Mouse (Mus musculus): ENCODE results near the gene Setd3. TPM values are rescaled to one million over a fixed set of nuclear protein-coding genes. Genes with fewer than 3 reads are reported as not detected.

Setd3 gene
- polyA plus RNA-seq (2015; fragmentation: Nextera tagmentation; extraction: Ambion mirVana) = 90.0 and 91.6 TPM in 2 replicates

DNA sequence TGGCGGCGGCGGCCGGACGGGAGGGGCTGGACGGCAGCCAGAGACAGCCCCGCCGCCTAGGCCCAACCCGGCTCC is at the start of gene Setd3:
Gene Setd3 (minus strand): TSS at position 69 of the 75 bp plus-strand sequence.
- Histone ChIP-seq H3K9ac (peak within 1 kb of the TSS; percentile 91), H3K36me3 (ENCODE audit: poor library complexity, severe bottlenecking) (peaks cover 24% of the 10 kb centered on the region), H3K27ac (peak within 1 kb of the TSS; percentile 78), H3K4me3 (peak within 1 kb of the TSS; percentile 97), H3K27me3 (no peaks in the 10 kb centered on the region), H3K9me3 (replicated peaks) (no peaks in the 10 kb centered on the region), H3K4me1 (peaks cover 32% of the 10 kb centered on the region), H3K4me2 (peak within 1 kb of the TSS; percentile 95)
- no CpG with 5 or more reads among the region's 9 CpGs for WGBS
- ATAC-seq = no peak

DNA sequence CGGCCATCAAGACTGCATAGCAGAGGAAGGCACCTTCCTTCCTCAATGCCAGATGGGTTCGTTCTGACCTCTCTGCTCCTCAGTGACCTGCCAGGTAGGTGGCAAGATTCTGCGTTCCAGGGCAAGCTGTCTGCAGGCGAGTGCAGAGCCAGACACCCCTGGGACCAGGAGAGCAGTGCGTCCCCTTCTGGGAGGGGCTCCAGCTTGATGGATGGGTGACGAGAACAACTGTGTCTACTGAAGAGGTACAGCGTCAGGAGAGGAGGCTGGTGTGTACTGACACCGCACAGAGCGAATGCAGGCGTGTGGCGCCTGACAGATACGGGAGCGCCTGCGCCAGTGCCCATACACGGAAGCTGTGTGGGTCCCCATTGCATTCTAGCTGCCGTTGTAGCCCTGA is 48.4 kb upstream of the Setd3 start:
- H3K9ac ChIP-seq = no peak overlapping the region
- WGBS = 90% methylated on average over 16 of the region's 16 CpGs
- H3K4me3 ChIP-seq = no peak overlapping the region
- 0 out of 2 replicates have a peak, but pooled peaks cover 3% of the 10 kb centered on the region for H3K36me3 ChIP-seq (ENCODE audit: poor library complexity, severe bottlenecking)
- no peak for ATAC-seq
- no peak overlapping the region for H3K4me2 ChIP-seq
- H3K9me3 ChIP-seq (replicated peaks) = no peaks in the 10 kb centered on the region
- no peak overlapping the region for H3K27ac ChIP-seq
- no peaks in the 10 kb centered on the region for H3K27me3 ChIP-seq
- H3K4me1 ChIP-seq = peaks cover 68% of the 10 kb centered on the region

DNA sequence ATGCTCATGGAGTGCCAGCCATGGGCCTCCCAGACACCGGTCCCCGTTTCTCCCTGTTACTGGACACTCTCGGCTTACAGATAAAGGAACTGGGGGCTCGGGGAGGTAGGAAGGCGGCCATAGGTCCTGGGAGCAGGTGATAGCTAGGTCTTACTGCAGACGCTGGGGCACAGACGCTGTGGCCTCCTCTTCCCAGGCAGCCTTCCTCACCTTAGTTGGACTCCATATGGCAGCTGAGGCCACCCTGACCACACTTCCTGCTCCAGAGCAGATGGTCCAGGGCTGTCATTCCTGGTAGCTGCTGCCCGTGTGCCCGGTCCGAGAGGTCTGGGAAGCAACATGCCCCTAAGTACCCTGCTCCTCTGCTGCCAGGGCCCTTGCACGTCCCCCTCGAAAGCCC is 47.8 kb upstream of the Setd3 start:
- Histone ChIP-seq H3K4me1 (peaks cover 66% of the 10 kb centered on the region), H3K36me3 (ENCODE audit: poor library complexity, severe bottlenecking) (0 out of 2 replicates have a peak, but pooled peaks cover 3% of the 10 kb centered on the region), H3K4me2 (no peak overlapping the region), H3K4me3 (no peak overlapping the region), H3K27me3 (no peaks in the 10 kb centered on the region), H3K27ac (no peak overlapping the region), H3K9ac (no peak overlapping the region), H3K9me3 (replicated peaks) (no peaks in the 10 kb centered on the region)
- no peak for ATAC-seq
- WGBS = 91% methylated on average over 12 of the region's 12 CpGs

DNA sequence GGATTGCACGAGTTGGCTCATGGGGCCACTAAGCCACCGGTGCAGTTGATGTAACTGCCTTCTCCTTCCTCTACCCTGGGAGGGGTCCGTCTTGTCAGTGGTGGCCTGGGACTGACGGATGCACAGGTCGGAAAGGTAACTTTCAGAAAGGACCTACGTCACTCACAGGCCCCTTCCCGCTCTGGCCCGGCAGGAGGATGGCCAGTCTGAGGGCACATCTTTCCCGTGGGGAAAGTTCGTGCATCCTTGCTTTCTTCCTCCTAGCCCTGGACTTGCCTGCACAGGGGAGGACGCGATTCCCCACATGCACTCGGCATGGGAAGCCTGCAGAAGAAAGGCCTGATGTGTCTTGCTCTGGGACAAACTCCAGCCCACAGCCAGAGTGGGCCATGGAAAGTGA is 47.1 kb upstream of the Setd3 start:
- H3K36me3 ChIP-seq (ENCODE audit: poor library complexity, severe bottlenecking) = 0 out of 2 replicates have a peak, but pooled peaks cover 3% of the 10 kb centered on the region
- H3K4me2 ChIP-seq = no peak overlapping the region
- ATAC-seq = no peak
- 75% methylated on average over 13 of the region's 13 CpGs for WGBS
- H3K27me3 ChIP-seq = no peaks in the 10 kb centered on the region
- H3K4me1 ChIP-seq = peaks cover 66% of the 10 kb centered on the region
- H3K27ac ChIP-seq = no peak overlapping the region
- no peak overlapping the region for H3K4me3 ChIP-seq
- no peak overlapping the region for H3K9ac ChIP-seq
- H3K9me3 ChIP-seq (replicated peaks) = no peaks in the 10 kb centered on the region

DNA sequence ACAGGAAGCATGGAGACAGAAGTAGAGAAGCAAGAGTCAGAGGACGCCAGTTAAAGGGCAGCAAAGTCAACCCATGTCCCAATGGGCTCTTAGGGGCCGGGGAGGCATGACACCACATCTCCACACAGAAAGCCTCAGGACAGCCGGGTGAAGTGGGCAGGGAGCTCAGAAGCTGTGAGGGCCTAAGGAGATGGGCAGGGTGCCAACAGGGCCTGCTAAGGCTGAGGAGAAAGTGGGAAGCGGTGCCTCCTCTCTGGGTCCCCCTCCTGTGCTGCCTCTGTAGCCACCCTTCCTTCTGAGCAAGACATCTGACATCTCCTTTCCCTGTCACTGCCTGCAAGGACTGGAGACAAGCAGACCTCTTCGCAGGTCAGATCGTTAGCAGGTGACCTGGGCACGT is 46.7 kb upstream of the Setd3 start:
- Histone ChIP-seq H3K4me2 (no peak overlapping the region), H3K4me1 (peaks cover 66% of the 10 kb centered on the region), H3K36me3 (ENCODE audit: poor library complexity, severe bottlenecking) (0 out of 2 replicates have a peak, but pooled peaks cover 3% of the 10 kb centered on the region), H3K27me3 (no peaks in the 10 kb centered on the region), H3K9me3 (replicated peaks) (no peaks in the 10 kb centered on the region), H3K27ac (no peak overlapping the region), H3K9ac (no peak overlapping the region), H3K4me3 (no peak overlapping the region)
- no peak for ATAC-seq
- 49% methylated on average over 7 of the region's 7 CpGs for WGBS

DNA sequence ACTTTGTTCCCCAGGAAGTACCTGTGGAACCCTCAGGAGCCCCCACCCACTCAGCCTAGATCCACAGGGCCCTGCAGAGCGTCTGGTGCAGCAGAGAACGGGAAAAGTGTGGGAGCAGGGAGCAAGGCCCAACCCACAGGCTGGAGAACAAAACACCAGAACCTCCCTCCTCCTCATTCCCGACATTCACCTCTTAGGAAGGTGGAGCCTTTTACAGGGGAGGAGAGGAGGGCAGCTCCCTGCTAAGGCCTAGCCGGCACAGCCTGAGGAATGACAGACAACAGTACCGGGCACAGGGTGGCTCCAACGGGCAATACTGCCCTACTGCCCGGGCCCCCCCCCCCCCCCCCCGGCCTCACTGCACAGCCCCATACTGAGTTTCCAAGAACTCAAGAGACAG is 44.2 kb upstream of the Setd3 start:
- no peaks in the 10 kb centered on the region for H3K27me3 ChIP-seq
- H3K4me1 ChIP-seq = peaks cover 89% of the 10 kb centered on the region
- 0 out of 2 replicates have a peak, but pooled peaks cover 3% of the 10 kb centered on the region for H3K36me3 ChIP-seq (ENCODE audit: poor library complexity, severe bottlenecking)
- H3K4me2 ChIP-seq = no peak overlapping the region
- no peak overlapping the region for H3K27ac ChIP-seq
- no peak overlapping the region for H3K4me3 ChIP-seq
- H3K9me3 ChIP-seq (replicated peaks) = no peaks in the 10 kb centered on the region
- H3K9ac ChIP-seq = no peak overlapping the region
- whole genome bisulfite sequencing = 26% methylated on average over 7 of the region's 8 CpGs
- no peak for ATAC-seq

DNA sequence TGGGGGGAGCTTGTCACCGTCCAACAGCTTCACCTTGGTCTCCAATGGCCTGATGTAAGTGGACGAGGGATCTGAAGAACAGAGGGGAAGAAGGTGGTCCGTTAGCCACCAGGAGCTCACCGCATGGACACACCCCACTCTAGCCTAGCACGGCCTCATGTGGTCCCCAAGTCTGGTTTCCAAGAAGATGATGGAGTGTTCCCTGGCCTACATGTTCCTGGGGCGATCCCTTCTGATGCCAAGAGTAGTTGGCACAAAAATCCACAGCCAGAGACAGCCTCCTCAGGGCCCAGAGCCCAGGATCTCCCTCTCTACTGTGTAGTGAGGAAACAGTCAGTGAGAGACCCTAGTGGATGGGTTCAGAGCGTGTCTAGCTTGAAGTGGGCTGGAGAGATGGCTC is 42.6 kb upstream of the Setd3 start:
- peak overlapping the region; percentile 54; the same call in 1 of the 2 replicates for H3K27ac ChIP-seq

DNA sequence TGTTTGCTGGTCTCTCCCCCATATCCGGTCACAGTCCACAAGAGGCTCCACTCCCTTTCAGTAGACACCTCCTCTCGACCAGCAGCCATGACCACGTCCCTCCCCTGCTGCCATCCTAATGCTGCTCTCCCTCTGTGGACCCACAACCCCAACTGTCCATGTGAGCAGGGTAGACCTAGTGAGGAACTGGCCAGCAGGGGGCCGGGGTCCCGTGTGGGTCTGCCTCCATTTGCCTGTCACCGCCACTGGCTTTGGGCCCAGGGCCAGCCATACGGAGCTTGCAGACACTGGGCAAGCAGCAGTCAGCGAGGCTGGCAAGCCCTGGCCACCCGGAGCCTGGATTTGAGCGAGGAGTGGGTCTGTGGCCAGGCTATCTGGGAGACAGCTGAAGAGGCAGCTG is 42.1 kb upstream of the Setd3 start:
- Histone ChIP-seq H3K4me3 (no peak overlapping the region), H3K4me2 (no peak overlapping the region), H3K27ac (peak overlapping the region; percentile 54; the same call in 1 of the 2 replicates), H3K4me1 (peaks cover 91% of the 10 kb centered on the region), H3K27me3 (0 out of 2 replicates have a peak, but pooled peaks cover 3% of the 10 kb centered on the region), H3K9me3 (replicated peaks) (no peaks in the 10 kb centered on the region), H3K9ac (peak overlapping the region; percentile 30; the same call in 1 of the 2 replicates), H3K36me3 (ENCODE audit: poor library complexity, severe bottlenecking) (no peaks in the 10 kb centered on the region)
- ATAC-seq = peak; percentile 31; the same call in 1 of the 2 replicates
- WGBS = 52% methylated on average over 10 of the region's 10 CpGs

More for the DNA sequence above, 42.6 kb upstream of the Setd3 start:
- 93% methylated on average over 7 of the region's 7 CpGs for WGBS
- no peak overlapping the region for H3K4me3 ChIP-seq
- no peak overlapping the region for H3K4me2 ChIP-seq
- peaks cover 91% of the 10 kb centered on the region for H3K4me1 ChIP-seq
- no peaks in the 10 kb centered on the region for H3K27me3 ChIP-seq
- no peaks in the 10 kb centered on the region for H3K36me3 ChIP-seq (ENCODE audit: poor library complexity, severe bottlenecking)
- H3K9ac ChIP-seq = no peak overlapping the region
- H3K9me3 ChIP-seq (replicated peaks) = no peaks in the 10 kb centered on the region
- ATAC-seq = no peak

DNA sequence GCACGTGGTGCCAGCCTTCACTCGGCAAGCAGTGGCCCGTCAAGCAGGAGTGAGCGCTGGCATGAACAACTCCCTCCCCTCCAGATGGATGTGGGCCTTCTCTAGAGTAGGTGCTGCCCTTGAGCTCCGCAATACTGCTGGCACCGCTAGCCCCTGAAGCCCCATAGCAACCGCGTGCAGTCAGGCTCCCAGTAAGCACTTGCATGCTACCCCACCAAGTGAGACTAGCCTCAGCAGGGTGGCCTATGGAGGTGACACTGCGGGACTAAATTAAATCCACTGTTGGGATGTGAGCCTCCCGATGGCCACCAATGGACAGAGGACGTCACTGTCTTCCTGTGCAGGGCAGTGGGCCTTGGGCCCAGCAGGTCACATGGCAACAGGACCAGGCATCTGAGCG is 41.5 kb upstream of the Setd3 start:
- Histone ChIP-seq H3K27me3 (0 out of 2 replicates have a peak, but pooled peaks cover 4% of the 10 kb centered on the region), H3K27ac (peak overlapping the region; percentile 54), H3K4me2 (no peak overlapping the region), H3K4me3 (no peak overlapping the region), H3K4me1 (peaks cover 87% of the 10 kb centered on the region), H3K9me3 (replicated peaks) (no peaks in the 10 kb centered on the region), H3K36me3 (ENCODE audit: poor library complexity, severe bottlenecking) (no peaks in the 10 kb centered on the region), H3K9ac (peak overlapping the region; percentile 30; the same call in 1 of the 2 replicates)
- ATAC-seq = peak; percentile 48
- 61% methylated on average over 12 of the region's 12 CpGs for WGBS

DNA sequence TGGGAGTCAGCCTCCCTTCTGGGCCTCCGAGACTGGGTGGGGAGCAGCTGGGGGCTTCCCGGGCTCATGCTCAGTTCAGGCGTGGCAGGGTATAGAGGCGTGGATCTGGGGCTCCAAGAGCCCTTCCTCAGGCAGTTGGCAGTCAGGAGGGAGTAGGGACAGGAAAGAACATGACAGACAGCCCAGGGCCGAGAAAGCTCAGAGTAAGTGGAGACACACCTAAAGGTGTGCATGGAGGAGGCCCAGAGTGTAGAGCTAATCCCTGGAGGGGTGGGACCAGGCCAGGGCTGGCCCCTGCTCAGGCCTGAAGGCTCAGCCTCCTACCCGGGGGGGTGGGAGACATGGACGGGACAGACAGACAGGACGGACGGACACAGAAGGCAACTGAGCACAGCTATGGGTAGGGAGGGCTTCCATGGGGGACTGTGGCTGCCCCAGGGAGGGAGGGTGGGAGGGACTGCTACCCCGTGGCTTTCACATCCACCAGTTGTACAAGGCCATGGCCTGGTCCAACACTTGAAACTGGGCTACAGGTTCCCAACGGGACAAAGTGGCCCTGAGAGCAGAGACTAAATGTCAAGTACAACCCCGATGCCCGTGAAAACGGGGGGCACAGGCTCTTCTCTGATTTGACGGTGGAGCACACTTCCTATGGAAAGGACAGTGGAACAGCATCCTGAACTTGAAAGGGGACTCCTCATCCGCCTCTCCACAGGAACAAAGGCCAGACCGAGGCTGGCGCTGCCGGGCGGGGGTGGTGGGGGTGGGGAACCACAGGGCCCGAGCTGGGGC is 40.9 kb upstream of the Setd3 start:
- ATAC-seq = no peak
- Histone ChIP-seq H3K9me3 (replicated peaks) (no peaks in the 10 kb centered on the region), H3K4me1 (peaks cover 85% of the 10 kb centered on the region), H3K4me3 (no peak overlapping the region), H3K9ac (peak overlapping the region; percentile 34; the same call in 1 of the 2 replicates), H3K4me2 (no peak overlapping the region), H3K27me3 (peaks cover 8% of the 10 kb centered on the region; the same call in 1 of the 2 replicates), H3K27ac (peak overlapping the region; percentile 75), H3K36me3 (ENCODE audit: poor library complexity, severe bottlenecking) (no peaks in the 10 kb centered on the region)
- WGBS = 62% methylated on average over 19 of the region's 21 CpGs

DNA sequence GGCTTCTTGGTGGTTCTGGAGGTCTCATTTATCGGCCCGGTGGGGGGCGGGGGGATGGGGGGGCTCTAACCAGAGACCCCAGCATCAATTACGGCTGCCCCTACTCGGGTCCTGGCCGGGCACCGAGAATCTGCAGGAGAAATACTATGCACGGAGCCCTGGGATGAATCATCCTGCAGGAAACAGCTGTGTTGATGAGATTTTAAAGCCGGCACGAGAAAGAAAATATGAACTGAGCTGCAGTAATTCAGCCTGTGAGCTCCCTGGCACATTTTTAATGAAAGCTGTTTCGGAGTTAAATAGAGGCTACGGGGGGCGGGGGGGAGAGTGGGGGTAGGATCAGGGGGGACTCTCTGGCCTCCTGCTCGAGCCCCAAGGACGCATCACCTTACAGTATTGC is 40.0 kb upstream of the Setd3 start:
- Histone ChIP-seq H3K27ac (peak overlapping the region; percentile 75), H3K9ac (no peak overlapping the region; the same call in 1 of the 2 replicates), H3K9me3 (replicated peaks) (no peaks in the 10 kb centered on the region), H3K4me3 (no peak overlapping the region), H3K36me3 (ENCODE audit: poor library complexity, severe bottlenecking) (no peaks in the 10 kb centered on the region), H3K4me1 (peaks cover 85% of the 10 kb centered on the region), H3K4me2 (no peak overlapping the region), H3K27me3 (peaks cover 13% of the 10 kb centered on the region; the same call in 1 of the 2 replicates)
- ATAC-seq = no peak
- 41% methylated on average over 15 of the region's 15 CpGs for WGBS

DNA sequence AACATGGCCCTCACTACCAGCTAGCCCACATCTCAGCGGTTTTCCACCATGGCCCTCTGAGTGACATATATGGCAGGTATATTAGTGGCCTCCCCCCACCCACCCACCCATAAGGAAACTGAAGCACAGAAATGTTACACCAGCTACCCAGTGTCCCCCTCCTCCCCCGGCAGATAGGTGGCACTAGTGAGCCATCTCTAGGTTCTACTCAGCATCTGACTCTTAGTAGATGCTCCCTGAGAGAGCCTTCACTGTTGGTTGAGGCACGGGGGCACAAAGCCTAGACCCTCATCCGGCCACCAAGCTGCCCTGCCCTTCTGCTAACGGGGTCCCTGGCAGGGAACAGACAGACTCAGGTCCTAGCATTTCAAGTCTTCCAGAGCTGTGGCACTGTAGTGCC is 38.5 kb upstream of the Setd3 start:
- H3K27ac ChIP-seq = peak overlapping the region; percentile 66; the same call in 1 of the 2 replicates
- no peaks in the 10 kb centered on the region for H3K36me3 ChIP-seq (ENCODE audit: poor library complexity, severe bottlenecking)
- H3K9me3 ChIP-seq (replicated peaks) = no peaks in the 10 kb centered on the region
- H3K9ac ChIP-seq = no peak overlapping the region
- 63% methylated on average over 5 of the region's 5 CpGs for WGBS
- H3K27me3 ChIP-seq = peaks cover 13% of the 10 kb centered on the region; the same call in 1 of the 2 replicates
- no peak for ATAC-seq
- H3K4me3 ChIP-seq = no peak overlapping the region
- H3K4me1 ChIP-seq = peaks cover 87% of the 10 kb centered on the region
- H3K4me2 ChIP-seq = no peak overlapping the region
